Mouse (Mus musculus) intestine, embryonic 16.5 days (tissue): ENCODE results near the gene Brk1. TPM values are rescaled to one million over a fixed set of nuclear protein-coding genes. Genes with fewer than 3 reads are reported as not detected.

Source experiments
- ATAC-seq: fragments of 200-750 bp; cut with Nextera tagmentation; 2 replicates; pipeline ENCODE4 v1.8.0; 2017; ENCODE audit warnings: moderate TSS enrichment, moderate library complexity
- H3K27ac ChIP-seq: fragments of 300-500 bp; sonication (generic); 2 replicates; pipeline ENCODE4 v1.5.1; 2014; ENCODE audit warnings: mild to moderate bottlenecking, low read length
- H3K27me3 ChIP-seq: fragments of 300-500 bp; sonication (generic); replicated peaks from 2 replicates; pipeline ENCODE4 v1.6.1; 2014; ENCODE audit warnings: low read length, control low read depth, mixed read lengths; ENCODE audit not compliant: control insufficient read depth, insufficient read depth
- H3K36me3 ChIP-seq: fragments of 300-500 bp; sonication (generic); 2 replicates; pipeline ENCODE4 v1.6.1; 2014; ENCODE audit warnings: low read length, control low read depth; ENCODE audit not compliant: control insufficient read depth, insufficient read depth
- H3K4me1 ChIP-seq: fragments of 300-500 bp; sonication (generic); 2 replicates; pipeline ENCODE4 v1.6.1; 2014; ENCODE audit warnings: low read length, control low read depth, mixed read lengths; ENCODE audit not compliant: control insufficient read depth, insufficient read depth
- H3K4me2 ChIP-seq: fragments of 300-500 bp; sonication (generic); 2 replicates; pipeline ENCODE4 v1.6.1; 2014; ENCODE audit warnings: low read depth, low read length, control low read depth
- H3K4me3 ChIP-seq: fragments of 300-500 bp; sonication (generic); 2 replicates; pipeline ENCODE4 v1.5.1; 2014; ENCODE audit warnings: mild to moderate bottlenecking, low read length
- H3K9ac ChIP-seq: fragments of 300-500 bp; sonication (generic); 2 replicates; pipeline ENCODE4 v1.6.1; 2014; ENCODE audit warnings: low read depth, low read length
- H3K9me3 ChIP-seq: fragments of 300-500 bp; sonication (generic); 2 replicates; pipeline ENCODE4 v1.6.1; 2016; ENCODE audit warnings: low read length, control low read depth; ENCODE audit not compliant: control insufficient read depth
- WGBS: fragments of 180-500 bp; shearing (Covaris S2); extraction: QIAGEN DNeasy Blood & Tissue Kit; methylation state at CpG from one replicate; pipeline ENCODE4 v1.1.7; 2014; 5-methylcytosine and 5-hydroxymethylcytosine counted together
- polyA plus RNA-seq: library from polyadenylated mRNA; unstranded; fragments of >200 nt; fragmentation: Nextera tagmentation; extraction: Ambion mirVana; gene quantifications from 2 replicates; pipeline ENCODE4 v1.2.1, GENCODE M21; 2015

Gene Brk1
- 185 and 199 TPM in 2 replicates for polyA plus RNA-seq

DNA sequence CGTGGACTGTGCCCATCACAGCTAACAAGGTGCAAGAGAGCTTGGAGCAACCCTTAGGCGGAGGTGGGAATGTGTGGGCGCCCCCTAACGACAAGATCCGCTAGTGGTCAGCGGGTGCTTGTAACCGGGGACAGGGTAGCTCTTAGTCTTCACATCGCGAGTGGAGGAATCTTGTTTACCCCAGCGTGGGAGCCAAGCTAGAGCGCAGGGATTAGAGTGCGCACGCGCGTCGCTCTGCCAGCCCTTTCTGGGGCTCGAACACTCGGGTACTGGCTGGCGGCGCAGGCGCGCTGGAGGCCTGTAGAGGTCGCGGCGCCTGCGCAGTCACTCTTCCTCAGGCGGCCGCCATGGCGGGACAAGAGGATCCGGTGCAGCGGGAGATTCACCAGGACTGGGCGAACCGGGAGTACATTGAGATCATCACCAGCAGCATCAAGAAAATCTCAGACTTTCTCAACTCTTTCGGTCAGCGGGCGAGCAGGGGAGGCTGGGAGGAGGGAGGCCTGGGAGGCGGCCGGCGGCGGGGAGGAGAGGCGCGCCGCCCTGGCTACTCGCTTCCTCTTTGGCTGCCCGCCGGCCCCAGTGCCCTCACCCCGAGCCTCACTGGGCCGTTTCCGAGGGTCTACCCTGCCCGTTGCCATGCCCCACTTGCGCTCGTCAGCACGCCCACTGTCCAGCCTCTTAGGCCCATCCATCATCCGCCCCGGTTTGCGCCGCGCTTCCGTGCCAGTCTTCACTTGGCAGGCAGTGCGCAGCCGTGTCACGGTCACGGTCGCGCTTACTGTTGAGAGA, at the start of gene Brk1:
Brk1 (plus strand) TSS at position 341 of the 792 bp plus-strand sequence.
- peak within 1 kb of the TSS; percentile 87 for H3K4me3 ChIP-seq
- H3K9me3 ChIP-seq = no peaks in the 10 kb centered on the region
- no peaks in the 10 kb centered on the region for H3K27me3 ChIP-seq
- no peaks in the 10 kb centered on the region for H3K36me3 ChIP-seq
- peak; percentile 94 for ATAC-seq
- H3K27ac ChIP-seq = peak within 1 kb of the TSS; percentile 66
- under 1% methylated on average over 63 of the region's 65 CpGs for WGBS
- H3K4me2 ChIP-seq = peak within 1 kb of the TSS; percentile 89
- peaks cover 20% of the 10 kb centered on the region for H3K4me1 ChIP-seq
- peak within 1 kb of the TSS; percentile 89 for H3K9ac ChIP-seq

DNA sequence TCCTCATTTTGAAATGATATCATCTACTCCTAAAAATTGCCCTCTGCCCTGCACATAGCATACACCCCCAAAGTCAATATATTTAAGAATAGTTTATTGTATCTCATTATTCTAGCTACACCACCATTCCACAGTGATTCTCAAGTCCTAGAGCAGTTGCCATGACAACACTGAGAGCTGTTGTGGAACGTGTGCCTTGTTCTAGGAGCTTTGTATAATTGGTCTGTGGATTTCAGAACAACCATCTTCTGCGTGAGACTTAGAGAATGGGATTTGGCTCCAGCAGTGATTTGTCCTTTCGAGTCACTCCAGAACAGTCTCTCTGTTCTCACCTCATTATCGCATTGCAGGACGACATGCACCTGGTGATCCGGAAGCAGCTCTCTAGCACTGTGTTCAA, 44.8 kb upstream of the Brk1 start:
- no peak overlapping the region for H3K4me2 ChIP-seq
- no peak overlapping the region for H3K27ac ChIP-seq
- H3K36me3 ChIP-seq = peaks cover 2% of the 10 kb centered on the region; the same call in 1 of the 2 replicates
- H3K4me1 ChIP-seq = no peaks in the 10 kb centered on the region
- no peaks in the 10 kb centered on the region for H3K9me3 ChIP-seq
- no peaks in the 10 kb centered on the region for H3K27me3 ChIP-seq
- 82% methylated on average over 6 of the region's 6 CpGs for WGBS
- no peak overlapping the region for H3K4me3 ChIP-seq
- no peak overlapping the region for H3K9ac ChIP-seq
- no peak for ATAC-seq

DNA sequence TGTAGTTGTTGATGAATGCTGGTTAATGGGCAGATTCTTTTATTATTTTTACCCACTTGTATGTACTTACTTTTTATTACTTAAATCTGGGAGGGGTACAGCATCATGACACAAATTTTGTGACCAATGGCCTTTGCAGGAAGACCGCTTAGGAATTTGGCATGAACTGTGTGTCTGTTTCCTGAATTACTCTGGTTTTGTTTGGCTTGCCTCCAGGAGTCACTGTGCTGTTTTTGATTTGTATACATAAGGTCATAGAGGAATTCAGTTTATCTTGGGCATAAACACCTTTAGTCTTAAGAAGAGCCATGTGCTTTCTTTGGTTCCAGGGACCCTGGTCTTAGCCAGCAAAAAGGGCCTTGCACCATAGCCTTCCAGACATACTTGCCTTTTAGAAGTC, 40.0 kb upstream of the Brk1 start:
- H3K4me3 ChIP-seq = no peak overlapping the region
- H3K4me1 ChIP-seq = no peaks in the 10 kb centered on the region
- H3K9me3 ChIP-seq = no peaks in the 10 kb centered on the region
- no peaks in the 10 kb centered on the region for H3K36me3 ChIP-seq
- 48% methylated on average over 1 of the region's 1 CpGs for WGBS
- H3K27ac ChIP-seq = no peak overlapping the region
- H3K27me3 ChIP-seq = no peaks in the 10 kb centered on the region
- H3K4me2 ChIP-seq = no peak overlapping the region
- no peak for ATAC-seq
- no peak overlapping the region for H3K9ac ChIP-seq

DNA sequence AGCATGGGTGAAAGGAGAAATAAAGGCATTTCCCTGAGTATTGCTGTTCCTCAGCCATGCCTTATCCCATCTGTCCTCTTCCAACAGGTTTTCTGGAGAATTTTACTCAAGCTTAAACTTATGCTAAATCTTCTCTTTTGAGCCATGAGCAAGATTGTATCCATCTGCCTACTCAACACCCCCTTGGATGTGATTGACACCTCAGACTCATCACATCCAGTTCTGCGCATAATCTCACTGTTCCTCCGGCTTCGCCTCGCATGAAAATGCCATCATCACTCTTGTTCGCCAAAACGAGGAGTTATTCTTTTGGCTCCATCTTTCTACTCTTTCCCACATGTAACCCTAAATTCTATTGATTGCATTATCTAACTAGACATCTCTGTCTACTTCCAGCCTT, 28.5 kb upstream of the Brk1 start:
- H3K36me3 ChIP-seq = no peaks in the 10 kb centered on the region
- 95% methylated on average over 6 of the region's 6 CpGs for WGBS
- H3K4me1 ChIP-seq = no peaks in the 10 kb centered on the region
- no peaks in the 10 kb centered on the region for H3K27me3 ChIP-seq
- no peak overlapping the region for H3K4me3 ChIP-seq
- no peak overlapping the region for H3K9ac ChIP-seq
- no peak overlapping the region for H3K27ac ChIP-seq
- H3K4me2 ChIP-seq = no peak overlapping the region
- ATAC-seq = no peak
- H3K9me3 ChIP-seq = no peaks in the 10 kb centered on the region

DNA sequence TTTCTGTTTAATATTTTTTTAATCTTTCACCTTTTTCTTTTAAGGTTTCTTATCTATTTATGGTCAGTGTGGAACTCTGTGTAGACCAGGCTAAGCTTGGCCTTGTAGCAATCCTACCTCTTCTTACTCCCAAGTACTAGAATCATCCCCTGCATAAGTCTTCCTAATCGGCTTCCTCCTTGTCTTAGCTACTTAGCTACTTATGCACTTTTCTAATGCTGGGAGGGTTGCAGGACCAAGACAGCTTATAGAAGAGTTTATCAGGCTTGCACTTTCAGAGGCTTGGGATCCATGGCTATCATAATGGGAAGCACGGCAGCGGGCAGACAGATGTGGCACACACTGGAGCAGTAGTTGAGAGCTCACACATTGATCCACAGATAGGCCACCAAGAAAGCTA, 25.3 kb upstream of the Brk1 start:
- no peak overlapping the region for H3K9ac ChIP-seq
- H3K27me3 ChIP-seq = no peaks in the 10 kb centered on the region
- ATAC-seq = no peak
- no peaks in the 10 kb centered on the region for H3K4me1 ChIP-seq
- H3K9me3 ChIP-seq = no peaks in the 10 kb centered on the region
- H3K4me2 ChIP-seq = no peak overlapping the region
- H3K27ac ChIP-seq = no peak overlapping the region
- WGBS = 96% methylated on average over 3 of the region's 3 CpGs
- no peaks in the 10 kb centered on the region for H3K36me3 ChIP-seq
- no peak overlapping the region for H3K4me3 ChIP-seq

DNA sequence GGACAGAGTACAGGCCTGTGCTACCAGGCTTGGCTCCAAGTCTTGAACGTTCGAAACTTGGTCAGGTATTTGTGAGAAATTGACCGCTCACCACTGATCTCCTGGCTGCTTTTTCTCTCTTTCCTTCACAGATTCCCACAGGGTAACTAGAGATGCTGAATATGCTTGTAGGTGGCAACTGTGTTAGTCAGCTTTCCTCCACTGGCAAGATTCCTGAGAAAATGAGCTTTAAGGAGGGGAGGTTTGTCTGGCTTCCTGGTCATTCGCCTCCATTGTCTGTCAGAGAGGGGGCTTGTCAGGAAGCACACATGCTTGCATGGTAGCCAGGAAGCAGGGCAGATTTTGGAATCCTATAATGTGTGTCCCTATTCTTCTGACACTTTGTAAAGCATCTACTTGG, 21.5 kb upstream of the Brk1 start:
- Histone ChIP-seq H3K4me3 (no peak overlapping the region), H3K9me3 (no peaks in the 10 kb centered on the region), H3K27me3 (no peaks in the 10 kb centered on the region), H3K4me1 (no peaks in the 10 kb centered on the region), H3K27ac (no peak overlapping the region), H3K4me2 (no peak overlapping the region), H3K9ac (no peak overlapping the region), H3K36me3 (no peaks in the 10 kb centered on the region)
- WGBS = 88% methylated on average over 4 of the region's 4 CpGs
- ATAC-seq = no peak

DNA sequence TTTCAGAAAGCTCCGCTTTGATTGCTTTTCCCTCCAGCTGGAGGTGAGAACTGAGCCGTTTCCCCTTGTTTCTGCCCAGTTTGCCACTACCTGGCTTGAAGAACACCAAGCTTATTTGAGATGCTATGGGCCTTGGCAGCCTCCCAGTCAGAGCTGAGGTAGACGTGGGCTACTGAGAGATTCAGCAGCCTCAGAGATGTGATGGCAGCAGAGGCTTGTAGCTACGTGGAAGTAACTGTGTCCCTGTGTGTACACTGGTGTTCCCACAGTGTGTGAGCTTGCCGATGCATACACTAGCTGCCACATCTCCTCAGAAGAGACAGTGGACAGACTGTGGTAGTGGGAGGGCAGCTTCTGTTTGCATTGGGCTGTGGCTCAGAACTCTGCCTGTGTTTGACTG, 19.5 kb upstream of the Brk1 start:
- WGBS = 90% methylated on average over 5 of the region's 5 CpGs
- H3K9me3 ChIP-seq = no peaks in the 10 kb centered on the region
- no peak overlapping the region for H3K4me2 ChIP-seq
- H3K4me1 ChIP-seq = no peaks in the 10 kb centered on the region
- ATAC-seq = no peak
- H3K9ac ChIP-seq = no peak overlapping the region
- H3K4me3 ChIP-seq = no peak overlapping the region
- no peaks in the 10 kb centered on the region for H3K27me3 ChIP-seq
- H3K27ac ChIP-seq = no peak overlapping the region
- no peaks in the 10 kb centered on the region for H3K36me3 ChIP-seq

DNA sequence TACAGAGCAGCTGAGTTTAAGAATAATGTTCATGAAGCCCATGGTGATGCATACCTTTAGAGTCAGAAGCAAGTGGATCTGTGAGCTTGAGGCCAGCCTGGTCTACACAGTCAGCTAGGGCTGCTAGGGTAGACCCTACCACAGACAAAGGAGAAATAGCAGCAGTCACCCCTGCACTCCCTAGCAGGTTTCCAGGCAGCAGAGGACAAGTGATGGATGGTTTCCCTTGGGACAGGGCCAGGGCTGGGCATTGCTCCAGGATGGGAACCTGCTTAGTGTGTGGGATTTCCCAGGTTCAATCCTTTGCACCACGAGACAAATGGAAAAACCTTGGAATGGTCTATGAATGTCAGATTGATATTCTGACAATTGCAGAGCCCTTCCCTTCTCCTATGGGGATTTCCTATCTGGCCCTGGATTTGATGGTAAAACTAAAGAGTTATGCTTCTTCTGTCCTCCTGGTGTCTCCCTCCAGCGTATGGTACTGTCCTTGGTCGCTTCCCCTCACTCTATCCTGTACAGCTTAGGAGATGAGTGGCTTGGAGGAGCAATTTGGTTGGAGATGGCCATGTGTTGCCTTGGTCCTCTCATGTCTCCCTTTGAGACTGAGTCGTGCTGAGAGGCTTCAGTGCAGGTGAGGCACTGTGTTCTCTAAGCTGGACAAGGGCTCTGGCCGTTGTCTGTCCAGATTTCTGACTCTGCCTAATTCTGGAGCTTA, 17.9 kb upstream of the Brk1 start:
- no peak overlapping the region for H3K4me3 ChIP-seq
- no peak overlapping the region for H3K9ac ChIP-seq
- no peak overlapping the region for H3K27ac ChIP-seq
- no peaks in the 10 kb centered on the region for H3K4me1 ChIP-seq
- H3K27me3 ChIP-seq = no peaks in the 10 kb centered on the region
- 68% methylated on average over 5 of the region's 5 CpGs for WGBS
- no peak overlapping the region for H3K4me2 ChIP-seq
- 0 out of 2 replicates have a peak, but pooled peaks have one; percentile 48 for ATAC-seq
- H3K9me3 ChIP-seq = no peaks in the 10 kb centered on the region
- no peaks in the 10 kb centered on the region for H3K36me3 ChIP-seq

DNA sequence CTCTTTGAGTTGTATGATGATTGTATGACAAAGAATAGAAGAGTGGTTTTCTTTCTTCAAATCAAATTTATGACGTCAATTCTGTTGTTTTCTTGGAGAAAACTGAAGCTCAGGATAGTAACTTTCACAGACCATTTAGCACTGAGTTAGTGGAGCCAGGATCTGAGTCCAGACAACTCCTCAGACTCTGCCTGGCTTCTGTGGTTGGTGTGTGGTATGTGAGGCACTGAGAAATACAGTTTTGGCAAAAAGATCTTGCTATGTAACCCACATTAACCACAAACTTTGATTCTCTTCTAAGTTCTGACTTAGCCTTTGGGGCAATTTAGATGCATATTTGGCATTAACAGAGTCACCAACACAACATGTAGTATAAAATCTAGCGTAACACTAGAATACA, 11.9 kb upstream of the Brk1 start:
- Histone ChIP-seq H3K4me1 (no peaks in the 10 kb centered on the region), H3K36me3 (no peaks in the 10 kb centered on the region), H3K4me2 (no peak overlapping the region), H3K9me3 (no peaks in the 10 kb centered on the region), H3K27ac (no peak overlapping the region), H3K9ac (no peak overlapping the region), H3K4me3 (no peak overlapping the region), H3K27me3 (no peaks in the 10 kb centered on the region)
- WGBS = 95% methylated on average over 2 of the region's 2 CpGs
- no peak for ATAC-seq
